Mouse (Mus musculus): Measurements from ENCODE around the gene Elp5. TPM values are rescaled to one million over a fixed set of nuclear protein-coding genes. Genes with fewer than 3 reads are reported as not detected.
"Not testable (repeated sequence)": the region's sequence is repeated elsewhere in the genome, so short reads cannot be mapped to it uniquely, and the experiment has no call there.

Gene Elp5
- polyA plus RNA-seq, 1 experiment from 2014 or later = 124 TPM

- peaks cover 20% of the 10 kb centered on the region for H3K4me1 ChIP-seq (replicated peaks)
- H3K9me3 ChIP-seq = no peaks in the 10 kb centered on the region
- WGBS = 33% methylated on average over 3 of the region's 3 CpGs
- no peak overlapping the region for H3K4me2 ChIP-seq
- H3K27me3 ChIP-seq = peaks cover 17% of the 10 kb centered on the region
- no peak overlapping the region for H3K9ac ChIP-seq (replicated peaks)
- no peak for ATAC-seq (ENCODE audit: insufficient number of reproducible peaks, insufficient read depth, low FRiP score, low TSS enrichment, low read depth)
- H3K27ac ChIP-seq = no peak overlapping the region
- no peak overlapping the region for H3K4me3 ChIP-seq (replicated peaks)
- H3K36me3 ChIP-seq = no peaks in the 10 kb centered on the region
Observed at GRCm38 (mm10) chr11:69932254-69932653, 50.1 kb downstream of the Elp5 start.

GRCm38 (mm10) chr11:69931769-69932168 lies 50.5 kb downstream of the Elp5 start:
- Histone ChIP-seq H3K9me3 (no peaks in the 10 kb centered on the region), H3K4me1 (replicated peaks) (peaks cover 15% of the 10 kb centered on the region), H3K36me3 (no peaks in the 10 kb centered on the region), H3K4me2 (no peak overlapping the region), H3K4me3 (replicated peaks) (no peak overlapping the region), H3K9ac (replicated peaks) (no peak overlapping the region), H3K27me3 (peaks cover 12% of the 10 kb centered on the region), H3K27ac (no peak overlapping the region)
- no peak for ATAC-seq (ENCODE audit: insufficient number of reproducible peaks, insufficient read depth, low FRiP score, low TSS enrichment, low read depth)
- WGBS = 66% methylated on average over 8 of the region's 8 CpGs

- no peak overlapping the region for H3K9ac ChIP-seq (replicated peaks)
Observed at GRCm38 (mm10) chr11:69930967-69931537, 51.3 kb downstream of the Elp5 start.

GRCm38 (mm10) chr11:69930176-69930575 lies 52.1 kb downstream of the Elp5 start:
- not testable (repeated sequence) for H3K27ac ChIP-seq; H3K4me1 ChIP-seq (replicated peaks); H3K27me3 ChIP-seq; ATAC-seq (ENCODE audit: insufficient number of reproducible peaks, insufficient read depth, low FRiP score, low TSS enrichment, low read depth); H3K4me2 ChIP-seq; H3K4me3 ChIP-seq (replicated peaks); H3K36me3 ChIP-seq; H3K9me3 ChIP-seq; H3K9ac ChIP-seq (replicated peaks)
- WGBS = 84% methylated on average over 8 of the region's 8 CpGs

More at GRCm38 (mm10) chr11:69930967-69931537, 51.3 kb downstream of the Elp5 start:
- Histone ChIP-seq H3K4me3 (replicated peaks) (no peak overlapping the region), H3K36me3 (no peaks in the 10 kb centered on the region), H3K4me1 (replicated peaks) (peaks cover 8% of the 10 kb centered on the region), H3K9me3 (no peaks in the 10 kb centered on the region), H3K4me2 (no peak overlapping the region), H3K27me3 (peaks cover 5% of the 10 kb centered on the region; the same call in 1 of the 2 replicates), H3K27ac (no peak overlapping the region)
- no peak for ATAC-seq (ENCODE audit: insufficient number of reproducible peaks, insufficient read depth, low FRiP score, low TSS enrichment, low read depth)
- WGBS = 72% methylated on average over 3 of the region's 3 CpGs

GRCm38 (mm10) chr11:69929712-69930111 lies 52.6 kb downstream of the Elp5 start:
- 79% methylated on average over 4 of the region's 4 CpGs for WGBS
- H3K36me3 ChIP-seq = no peaks in the 10 kb centered on the region

GRCm38 (mm10) chr11:69927501-69927900 lies 54.8 kb downstream of the Elp5 start:
- no peaks in the 10 kb centered on the region for H3K9me3 ChIP-seq
- H3K27ac ChIP-seq = no peak overlapping the region
- H3K36me3 ChIP-seq = no peaks in the 10 kb centered on the region
- no peak overlapping the region for H3K4me3 ChIP-seq (replicated peaks)
- ATAC-seq (ENCODE audit: insufficient number of reproducible peaks, insufficient read depth, low FRiP score, low TSS enrichment, low read depth) = no peak; the same call in 1 of the 2 replicates
- 94% methylated on average over 2 of the region's 2 CpGs for WGBS
- H3K4me2 ChIP-seq = no peak overlapping the region
- peaks cover 5% of the 10 kb centered on the region; the same call in 1 of the 2 replicates for H3K4me1 ChIP-seq (replicated peaks)
- H3K27me3 ChIP-seq = no peaks in the 10 kb centered on the region
- no peak overlapping the region for H3K9ac ChIP-seq (replicated peaks)

More at GRCm38 (mm10) chr11:69929712-69930111, 52.6 kb downstream of the Elp5 start:
- H3K27me3 ChIP-seq = no peaks in the 10 kb centered on the region
- no peaks in the 10 kb centered on the region for H3K9me3 ChIP-seq
- no peak overlapping the region for H3K9ac ChIP-seq (replicated peaks)
- no peak overlapping the region for H3K4me3 ChIP-seq (replicated peaks)
- no peak for ATAC-seq (ENCODE audit: insufficient number of reproducible peaks, insufficient read depth, low FRiP score, low TSS enrichment, low read depth)
- H3K4me2 ChIP-seq = no peak overlapping the region
- no peak overlapping the region for H3K27ac ChIP-seq
- H3K4me1 ChIP-seq (replicated peaks) = no peaks in the 10 kb centered on the region

- no peak for ATAC-seq (ENCODE audit: insufficient number of reproducible peaks, insufficient read depth, low FRiP score, low TSS enrichment, low read depth)
- H3K36me3 ChIP-seq = peaks cover 16% of the 10 kb centered on the region
- H3K4me2 ChIP-seq = peak overlapping the region; percentile 87
- H3K4me3 ChIP-seq (replicated peaks) = no peak overlapping the region
- H3K27ac ChIP-seq = 0 out of 2 replicates have a peak overlapping the region, but pooled peaks have one; percentile 30
- peaks cover 22% of the 10 kb centered on the region for H3K4me1 ChIP-seq (replicated peaks)
- H3K9ac ChIP-seq (replicated peaks) = no peak overlapping the region; the same call in 1 of the 2 replicates
- H3K9me3 ChIP-seq = no peaks in the 10 kb centered on the region
- no peaks in the 10 kb centered on the region for H3K27me3 ChIP-seq
- 66% methylated on average over 3 of the region's 3 CpGs for whole genome bisulfite sequencing
Observed at GRCm38 (mm10) chr11:69922796-69923195, 59.5 kb downstream of the Elp5 start.

- Histone ChIP-seq H3K4me3 (replicated peaks) (peak overlapping the region; percentile 98), H3K4me1 (replicated peaks) (peaks cover 23% of the 10 kb centered on the region), H3K27me3 (no peaks in the 10 kb centered on the region), H3K36me3 (peaks cover 22% of the 10 kb centered on the region), H3K9ac (replicated peaks) (peak overlapping the region; percentile 65), H3K27ac (peak overlapping the region; percentile 98), H3K4me2 (peak overlapping the region; percentile 87), H3K9me3 (no peaks in the 10 kb centered on the region)
- WGBS = 3% methylated on average over 12 of the region's 12 CpGs
- ATAC-seq (ENCODE audit: insufficient number of reproducible peaks, insufficient read depth, low FRiP score, low TSS enrichment, low read depth) = no peak
Observed at GRCm38 (mm10) chr11:69922012-69922756, 60.1 kb downstream of the Elp5 start.

- H3K27me3 ChIP-seq = no peaks in the 10 kb centered on the region
- peak within 1 kb of the TSS; percentile 95 for H3K9ac ChIP-seq (replicated peaks)
- H3K9me3 ChIP-seq = no peaks in the 10 kb centered on the region
- under 1% methylated on average over 78 of the region's 78 CpGs for WGBS
- peak within 1 kb of the TSS; percentile 98 for H3K27ac ChIP-seq
- peaks cover 31% of the 10 kb centered on the region for H3K36me3 ChIP-seq
- peak within 1 kb of the TSS; percentile 98 for H3K4me3 ChIP-seq (replicated peaks)
- peak within 1 kb of the TSS; percentile 87 for H3K4me2 ChIP-seq
- ATAC-seq (ENCODE audit: insufficient number of reproducible peaks, insufficient read depth, low FRiP score, low TSS enrichment, low read depth) = peak; percentile 96
- H3K4me1 ChIP-seq (replicated peaks) = peaks cover 28% of the 10 kb centered on the region
Observed at GRCm38 (mm10) chr11:69921114-69922011, 61.0 kb downstream of the Elp5 start, which contains the start of gene Eif5a. Gene Eif5a, minus strand, starts transcription at chr11:69921958.

GRCm38 (mm10) chr11:69920266-69921031 lies 61.9 kb downstream of the Elp5 start:
- Histone ChIP-seq H3K27ac (peak overlapping the region; percentile 98), H3K4me1 (replicated peaks) (peaks cover 35% of the 10 kb centered on the region), H3K4me3 (replicated peaks) (peak overlapping the region; percentile 98), H3K4me2 (peak overlapping the region; percentile 87), H3K9ac (replicated peaks) (peak overlapping the region; percentile 95), H3K27me3 (no peaks in the 10 kb centered on the region), H3K9me3 (no peaks in the 10 kb centered on the region), H3K36me3 (peaks cover 40% of the 10 kb centered on the region)
- 0 out of 2 replicates have a peak, but pooled peaks have one; percentile 3 for ATAC-seq (ENCODE audit: insufficient number of reproducible peaks, insufficient read depth, low FRiP score, low TSS enrichment, low read depth)
- under 1% methylated on average over 62 of the region's 65 CpGs for WGBS
